Mouse (Mus musculus) lung, adult 10 weeks (tissue): ENCODE results near the gene Ell. TPM values are rescaled to one million over a fixed set of nuclear protein-coding genes. Genes with fewer than 3 reads are reported as not detected.

Experiments
- polyA plus RNA-seq: library from polyadenylated mRNA; stranded (reverse); fragments of 350-450 nt; fragmentation: Illumina TruSeq; extraction: RNeasy Lipid Tissue Mini Kit (QIAGEN cat#74804); gene quantifications from one replicate; pipeline ENCODE4 v1.2.3, GENCODE M21; 2014; ENCODE audit warnings: low read depth, low replicate concordance; ENCODE audit not compliant: insufficient read depth

Gene Ell
- 9.7 TPM for polyA plus RNA-seq

GRCm38 (mm10) chr8:70539077-70539813 lies at the start of gene Ell:
Gene Ell, plus strand, starts transcription at chr8:70539457.

GRCm38 (mm10) chr8:70492664-70493640 lies 46.3 kb upstream of the Ell start, which contains the start of gene Crlf1:
Gene Crlf1, plus strand, starts transcription at chr8:70493158.

GRCm38 (mm10) chr8:70506328-70507026 lies 32.8 kb upstream of the Ell start, which contains the start of gene Rex1bd:
Gene Rex1bd, minus strand, starts transcription at chr8:70506752.

GRCm38 (mm10) chr8:70510228-70510915 lies 28.9 kb upstream of the Ell start, which contains the start of gene Uba52:
Gene Uba52, minus strand, starts transcription at chr8:70510801.

GRCm38 (mm10) chr8:70527512-70528181 lies 11.6 kb upstream of the Ell start, which contains the start of the genes Fkbp8 and Kxd1:
Gene Fkbp8, plus strand, starts transcription at chr8:70527724.
Gene Kxd1, minus strand, starts transcription at chr8:70527956.

GRCm38 (mm10) chr8:70593961-70594609 lies 54.8 kb downstream of the Ell start, which contains the start of gene Isyna1:
Gene Isyna1, plus strand, starts transcription at chr8:70594373.

GRCm38 (mm10) chr8:70608749-70609367 lies 69.6 kb downstream of the Ell start, which contains the start of gene Ssbp4:
Gene Ssbp4, minus strand, starts transcription at chr8:70608872.

GRCm38 (mm10) chr8:70615894-70616293 lies 76.6 kb downstream of the Ell start, which contains the start of gene Lrrc25:
Gene Lrrc25, plus strand, starts transcription at chr8:70616155.

GRCm38 (mm10) chr8:70632346-70632892 lies 93.2 kb downstream of the Ell start, which contains the start of gene Gdf15:
Gene Gdf15, minus strand, starts transcription at chr8:70632456.

Other genes with a start within 250 kb of the Ell start
- gene Ddx49, start 237.0 kb upstream of the Ell start, polyA plus RNA-seq, result 24.8 TPM
- 129 TPM for gene Cope, start 236.9 kb upstream of the Ell start, polyA plus RNA-seq
- 0.44 TPM for gene Cers1, start 223.7 kb upstream of the Ell start, polyA plus RNA-seq
- gene Gdf1, start 209.6 kb upstream of the Ell start, polyA plus RNA-seq, result 0.28 TPM
- gene Upf1, start 186.2 kb upstream of the Ell start, polyA plus RNA-seq, result 14.7 TPM
- 0.21 TPM for gene Comp, start 165.9 kb upstream of the Ell start, polyA plus RNA-seq
- 3.0 TPM for gene Crtc1, start 99.9 kb upstream of the Ell start, polyA plus RNA-seq
- gene Klhl26, start 62.5 kb upstream of the Ell start, polyA plus RNA-seq, result 10.1 TPM
- gene Tmem59l, start 52.1 kb upstream of the Ell start, polyA plus RNA-seq, result 7.8 TPM
- 13.8 TPM for gene Crlf1, start 46.3 kb upstream of the Ell start, polyA plus RNA-seq
- 98.1 TPM for gene Rex1bd, start 32.7 kb upstream of the Ell start, polyA plus RNA-seq
- gene Uba52, start 28.7 kb upstream of the Ell start, polyA plus RNA-seq, result 1,654 TPM
- 190 TPM for gene Fkbp8, start 11.7 kb upstream of the Ell start, polyA plus RNA-seq
- gene Kxd1, start 11.5 kb upstream of the Ell start, polyA plus RNA-seq, result 48.0 TPM
- 26.4 TPM for gene Isyna1, start 54.9 kb downstream of the Ell start, polyA plus RNA-seq
- 54.0 TPM for gene Ssbp4, start 69.4 kb downstream of the Ell start, polyA plus RNA-seq
- gene Lrrc25, start 76.7 kb downstream of the Ell start, polyA plus RNA-seq, result 6.2 TPM
- gene Gdf15, start 93.0 kb downstream of the Ell start, polyA plus RNA-seq, result 1.6 TPM
- gene Pgpep1, start 120.9 kb downstream of the Ell start, polyA plus RNA-seq, result 17.7 TPM
- 81.6 TPM for gene Lsm4, start 133.8 kb downstream of the Ell start, polyA plus RNA-seq
- 145 TPM for gene Jund, start 159.5 kb downstream of the Ell start, polyA plus RNA-seq
- gene Iqcn, start 164.0 kb downstream of the Ell start, polyA plus RNA-seq, result not detected
- gene Gm3336, start 179.1 kb downstream of the Ell start, polyA plus RNA-seq, result 0.66 TPM
- 1.1 TPM for gene Pde4c, start 184.3 kb downstream of the Ell start, polyA plus RNA-seq
- gene Rab3a, start 215.2 kb downstream of the Ell start, polyA plus RNA-seq, result 18.7 TPM
- gene Mpv17l2, start 221.5 kb downstream of the Ell start, polyA plus RNA-seq, result 36.9 TPM
- gene Pik3r2, start 237.3 kb downstream of the Ell start, polyA plus RNA-seq, result 14.8 TPM